Comparison of ENCODE assay signal across 18 mouse cellular contexts in genomic region chr13:43750301-43750700, GRCm38 (mm10). TPM values are rescaled to one million over a fixed set of nuclear protein-coding genes. Genes with fewer than 3 reads are reported as not detected.
DNase-seq lines count a peak whose midpoint lies in the region; ATAC-seq and TF ChIP-seq lines count a peak whose summit lies in the region.
"Had no signal": no experiment of that assay in that cellular context is flagged by ENCODE, and none has a peak within 500 bp of the region (broad histone marks: within the 10 kb centered on the region; RNA-seq: fewer than 3 reads in every experiment).

No protein-coding gene starts in this region.

- CTCF ChIA-PET in Patski (lab: Charles Lee) = interaction anchor here (0.7 kb wide), 1 partner anchor 11 kb away, joined by 3 read pairs; no protein-coding TSS in a partner anchor

- in situ Hi-C loops in Patski (cut with MboI; ENCODE audit: low pct_unique_long_range_greater_than_20kb) = no loop called here

- no peaks in the 10 kb centered on the region for H3K27me3 ChIP-seq in heart, postnatal 0 days (ENCODE audit: control insufficient read depth, insufficient read depth, low read length)
- no peaks in the 10 kb centered on the region for H3K27me3 ChIP-seq in midbrain, postnatal 0 days (ENCODE audit: insufficient read depth, low read length)
- H3K27me3 ChIP-seq in midbrain, embryonic 16.5 days (ENCODE audit: control insufficient read depth, insufficient read depth, low read depth, low read length) = no peaks in the 10 kb centered on the region
- peaks cover 4% of the 10 kb centered on the region for H3K27me3 ChIP-seq in Patski
- H3K27me3 ChIP-seq: stomach, embryonic 15.5 days had no signal

- no peak overlapping the region for H3K4me2 ChIP-seq in heart, postnatal 0 days (ENCODE audit: low read depth, low read length)
- H3K4me2 ChIP-seq in midbrain, postnatal 0 days (ENCODE audit: low read depth, low read length, poor library complexity, severe bottlenecking) = no peak overlapping the region
- no peak overlapping the region for H3K4me2 ChIP-seq in midbrain, embryonic 16.5 days (ENCODE audit: low read length)
- H3K4me2 ChIP-seq: stomach, embryonic 15.5 days had no signal

- no peaks in the 10 kb centered on the region for H3K36me3 ChIP-seq in heart, postnatal 0 days (replicated peaks; ENCODE audit: control insufficient read depth, insufficient read depth, low read length)
- no peaks in the 10 kb centered on the region for H3K36me3 ChIP-seq in midbrain, postnatal 0 days (ENCODE audit: insufficient read depth, low read length)
- H3K36me3 ChIP-seq in midbrain, embryonic 16.5 days (ENCODE audit: control insufficient read depth, insufficient read depth, low read length) = no peaks in the 10 kb centered on the region
- H3K36me3 ChIP-seq: limb, embryonic 10.5 days; stomach, embryonic 15.5 days had no signal

- TF ChIP-seq CTCF in heart, postnatal 0 days (IDR thresholded peaks at IDR 0.05; ENCODE audit: low read depth) = peak; percentile 48
- TF ChIP-seq CTCF in midbrain, postnatal 0 days (IDR thresholded peaks at IDR 0.05) = peak; percentile 38
- TF ChIP-seq CTCF in Patski (IDR thresholded peaks at IDR 0.05) = peak; percentile 44

- no peak overlapping the region for H3K4me3 ChIP-seq in heart, postnatal 0 days (ENCODE audit: low read depth, low read length)
- no peak overlapping the region for H3K4me3 ChIP-seq in midbrain, postnatal 0 days (ENCODE audit: low read depth, low read length)
- no peak overlapping the region for H3K4me3 ChIP-seq in midbrain, embryonic 16.5 days (ENCODE audit: low read depth, low read length)
- H3K4me3 ChIP-seq: limb, embryonic 10.5 days; stomach, embryonic 15.5 days had no signal

- no peak overlapping the region for H3K27ac ChIP-seq in heart, postnatal 0 days (ENCODE audit: low read depth)
- H3K27ac ChIP-seq in midbrain, postnatal 0 days (ENCODE audit: low read depth, low read length) = no peak overlapping the region
- H3K27ac ChIP-seq in midbrain, embryonic 16.5 days (ENCODE audit: low read length) = no peak overlapping the region
- H3K27ac ChIP-seq: limb, embryonic 10.5 days; liver, embryonic 14.5 days; stomach, embryonic 15.5 days had no signal

- H3K9me3 ChIP-seq in heart, postnatal 0 days (replicated peaks; ENCODE audit: control insufficient read depth, low read length) = no peaks in the 10 kb centered on the region
- H3K9me3 ChIP-seq in midbrain, postnatal 0 days (ENCODE audit: low read length) = no peaks in the 10 kb centered on the region
- H3K9me3 ChIP-seq in midbrain, embryonic 16.5 days (replicated peaks; ENCODE audit: control insufficient read depth, low read length, poor library complexity, severe bottlenecking) = no peaks in the 10 kb centered on the region; the same call in 1 of the 2 replicates
- H3K9me3 ChIP-seq: limb, embryonic 10.5 days; stomach, embryonic 15.5 days had no signal

- POLR2A ChIA-PET in Patski (lab: Charles Lee) = no interaction called here

- TF ChIP-seq EP300 in heart, postnatal 0 days (IDR thresholded peaks at IDR 0.05; ENCODE audit: low read depth) = no peak

- H3K4me1 ChIP-seq in heart, postnatal 0 days (ENCODE audit: control insufficient read depth, insufficient read depth) = no peaks in the 10 kb centered on the region; the same call in 1 of the 2 replicates
- H3K4me1 ChIP-seq in midbrain, postnatal 0 days (ENCODE audit: insufficient read depth, low read length) = no peaks in the 10 kb centered on the region
- no peaks in the 10 kb centered on the region for H3K4me1 ChIP-seq in midbrain, embryonic 16.5 days (ENCODE audit: control insufficient read depth, insufficient read depth, low read length)
- H3K4me1 ChIP-seq: stomach, embryonic 15.5 days had no signal

- no peak for ATAC-seq in heart, postnatal 0 days (ENCODE audit: insufficient read depth, low read depth)
- ATAC-seq in midbrain, postnatal 0 days (ENCODE audit: low FRiP score) = no peak
- ATAC-seq in midbrain, embryonic 16.5 days = no peak
- ATAC-seq in Patski = no peak
- peak; percentile 64; the same call in 1 of the 2 replicates for ATAC-seq in neutrophil, adult 5-6 weeks (ENCODE audit: extremely low read depth, insufficient number of reproducible peaks, low FRiP score, poor library complexity, severe bottlenecking)
- no peak for ATAC-seq in erythroid progenitor cell, adult 5-6 weeks (replicated peaks; ENCODE audit: low FRiP score, poor library complexity, severe bottlenecking)
- ATAC-seq: forebrain, embryonic 16.5 days; hindbrain, embryonic 16.5 days had no signal

- WGBS in heart, postnatal 0 days = 62% methylated on average over 3 of the region's 3 CpGs
- 76% methylated on average over 3 of the region's 3 CpGs for WGBS in midbrain, postnatal 0 days
- WGBS in midbrain, embryonic 16.5 days = 74% methylated on average over 3 of the region's 3 CpGs

- H3K9ac ChIP-seq in heart, postnatal 0 days (replicated peaks; ENCODE audit: low read depth, low read length) = no peak overlapping the region
- no peak overlapping the region for H3K9ac ChIP-seq in midbrain, postnatal 0 days (replicated peaks; ENCODE audit: low read length, poor library complexity, severe bottlenecking)
- no peak overlapping the region for H3K9ac ChIP-seq in midbrain, embryonic 16.5 days (ENCODE audit: low read depth, low read length)
- H3K9ac ChIP-seq: liver, embryonic 14.5 days; stomach, embryonic 15.5 days had no signal

- intact Hi-C loops in heart, postnatal 25 days (cut with DNase I) = no loop called here

- DNase-seq in heart, postnatal 0 days (ENCODE audit: low spot score) = no peak
- no peak for DNase-seq in heart, postnatal 25 days (ENCODE audit: low spot score)
- DNase-seq in midbrain, postnatal 0 days (ENCODE audit: low spot score) = no peak
- DNase-seq in Patski (ENCODE audit: low read depth, low spot score) = no peak
- DNase-seq in neural tube, embryonic 10.5 days (ENCODE audit: extremely low spot score, low spot score) = no peak
- DNase-seq: adrenal gland, postnatal 10 days; cerebellum, postnatal 36 days; kidney, postnatal 14 days; right cerebral cortex, postnatal 25 days; thymus, postnatal 14 days had no signal

RNA-seq across cellular contexts. Expression of gene Cd83, which starts 34.3 kb away (rescaled TPM):
- 2.4 and 4.4 TPM in 2 replicates for total RNA-seq in heart, postnatal 0 days (2014; rRNA removed; ENCODE audit: low replicate concordance)
- polyA plus RNA-seq in heart, postnatal 0 days (2015; fragmentation: Nextera tagmentation; extraction: Ambion mirVana) = 2.3 and 2.5 TPM in 2 replicates
- 1 to 10 TPM; 3.1 to 3.5 TPM for total RNA-seq in heart, postnatal 25 days (2021)
- 36.0 and 38.8 TPM in 2 replicates for total RNA-seq in midbrain, postnatal 0 days (2014; rRNA removed)
- polyA plus RNA-seq in midbrain, postnatal 0 days (2015; fragmentation: Nextera tagmentation; extraction: Ambion mirVana) = 36.6 and 43.6 TPM in 2 replicates
- polyA plus RNA-seq in midbrain, embryonic 16.5 days (2015; fragmentation: Nextera tagmentation; extraction: Ambion mirVana) = 23.5 and 28.1 TPM in 2 replicates
- not detected for polyA plus RNA-seq in Patski (2021)
- 81.4 and 89.3 TPM in 2 replicates for total RNA-seq in neutrophil, adult 5-6 weeks (2017)
- total RNA-seq in erythroid progenitor cell, adult 5-6 weeks (2015; ENCODE audit: low replicate concordance) = 4.2 TPM in 1 of 2 replicates, not detected in the other
- total RNA-seq in erythroid progenitor cell, adult 5-6 weeks (2017; ENCODE audit: low replicate concordance) = 1.4 and 3.1 TPM in 2 replicates
